In genomic region chr17:29414566-29414965, GRCm38 (mm10) we compare ENCODE assay signal across 25 mouse cellular contexts. TPM values are rescaled to one million over a fixed set of nuclear protein-coding genes. Genes with fewer than 3 reads are reported as not detected.
DNase-seq lines count a peak whose midpoint lies in the region; ATAC-seq and TF ChIP-seq lines count a peak whose summit lies in the region.
"Had no signal": no experiment of that assay in that cellular context is flagged by ENCODE, and none has a peak within 500 bp of the region (broad histone marks: within the 10 kb centered on the region; RNA-seq: fewer than 3 reads in every experiment).

No protein-coding gene starts in this region.

- no peak for TF ChIP-seq CTCF in kidney, adult 2 months (conservative IDR thresholded peaks at IDR 0.05; ENCODE audit: insufficient read depth, insufficient read length, low read depth, low read length)

- WGBS in kidney, adult 2 months, result 48% methylated on average over 2 of the region's 2 CpGs

- no peak overlapping the region for H3K27ac ChIP-seq in kidney, adult 2 months (ENCODE audit: insufficient read depth, low read depth, low read length)
- H3K27ac ChIP-seq: embryonic facial prominence, embryonic 13.5 days; forebrain, embryonic 13.5 days; gastrocnemius, adult 2 months; heart, embryonic 10.5 days; hindbrain, embryonic 12.5 days had no signal

- TF ChIP-seq POLR2A in kidney, adult 2 months (IDR thresholded peaks at IDR 0.05; ENCODE audit: low read depth, low read length), result no peak

- no peak overlapping the region for H3K4me3 ChIP-seq in kidney, adult 2 months (ENCODE audit: insufficient read depth, low read depth, low read length)
- H3K4me3 ChIP-seq: embryonic facial prominence, embryonic 13.5 days; forebrain, embryonic 13.5 days; gastrocnemius, adult 2 months; heart, embryonic 10.5 days; hindbrain, embryonic 12.5 days had no signal

- no peaks in the 10 kb centered on the region for H3K27me3 ChIP-seq in kidney, adult 2 months (replicated peaks; ENCODE audit: control insufficient read depth, insufficient read depth, low read length)
- H3K27me3 ChIP-seq: CH12.LX; hindbrain, embryonic 12.5 days; Patski had no signal

- no peaks in the 10 kb centered on the region for H3K4me1 ChIP-seq in kidney, adult 2 months (ENCODE audit: control insufficient read depth, insufficient read depth, low read length)

- H3K36me3 ChIP-seq in kidney, adult 2 months (ENCODE audit: control insufficient read depth, insufficient read depth, low read length), result no peaks in the 10 kb centered on the region
- H3K36me3 ChIP-seq: embryonic facial prominence, embryonic 13.5 days; heart, embryonic 10.5 days; hindbrain, embryonic 12.5 days had no signal

- peak; percentile 59 for DNase-seq in kidney, adult 2 months
- DNase-seq in kidney, postnatal 14 days, result no peak
- peak; percentile 64 for DNase-seq in lung, postnatal 36 days
- no peak for DNase-seq in lung, postnatal 25 days (ENCODE audit: low spot score)
- no peak for DNase-seq in layer of hippocampus, adult 8-10 months (ENCODE audit: low spot score in 2 of 2)
- DNase-seq in thymus, postnatal 25 days, result no peak
- DNase-seq: adrenal gland, adult 8-10 months; cerebellum, adult 11-12 months; cerebellum, adult 9-10 months; cerebellum, postnatal 25 days; forebrain, postnatal 0 days; gastrocnemius, adult 2 months; gastrocnemius, postnatal 25 days; heart, adult 18-20 months; heart, postnatal 10 days; heart, postnatal 4 days had no signal

- ATAC-seq in megakaryocyte, adult 5-6 weeks (ENCODE audit: poor library complexity, severe bottlenecking), result peak; percentile 33
- ATAC-seq: activated CD4-positive, CD25-positive, alpha-beta regulatory T cell, adult 4 months; forebrain, embryonic 13.5 days; forebrain, postnatal 0 days; hindbrain, embryonic 16.5 days; Patski had no signal

RNA-seq across cellular contexts. Expression of gene Fgd2, which starts 53.9 kb away (rescaled TPM):
- polyA plus RNA-seq in kidney, adult 2 months (2012; rRNA removed), result 10.1 and 11.4 TPM in 2 replicates
- total RNA-seq in megakaryocyte, adult 5-6 weeks (2015), result 44.8 and 47.7 TPM in 2 replicates
- total RNA-seq in megakaryocyte, adult 5-6 weeks (2017), result 45.5 and 48.0 TPM in 2 replicates
- total RNA-seq in layer of hippocampus, adult 8-10 months (2022), result 10 to 100 TPM in 2 of 4 experiments, 1 to 10 TPM in 2; 5.5 to 13.8 (median 10.3) TPM

Comparison
In these comparisons a context has a peak if more than half of its experiments do, and no peak if none do; other contexts are left out.
1. DNase-seq: peak in kidney, adult 2 months (single experiment) and lung, postnatal 36 days (single experiment); none in kidney, postnatal 14 days (single experiment), lung, postnatal 25 days (single experiment), layer of hippocampus, adult 8-10 months (0 of 2) and thymus, postnatal 25 days (single experiment).